Mouse (Mus musculus) heart, postnatal 25 days (tissue): ENCODE results near the gene Supt20. TPM values are rescaled to one million over a fixed set of nuclear protein-coding genes. Genes with fewer than 3 reads are reported as not detected.

Source experiments
- total RNA-seq, 2 experiments: library from RNA; stranded (reverse); gene quantifications; 2 replicates each; pipeline ENCODE4 v1.2.3; 2021

Supt20 gene
- total RNA-seq, 2 experiments from 2014 or later, result 18.4 to 18.9 TPM

Other genes starting within 250 kb of the Supt20 start
- gene Gm21958, start 21.5 kb downstream of the Supt20 start, total RNA-seq, result not detected
- 10 to 100 TPM; 18.1 to 18.8 TPM for gene Exosc8, start 42.6 kb downstream of the Supt20 start, total RNA-seq
- gene Alg5, start 42.7 kb downstream of the Supt20 start, total RNA-seq, result 10 to 100 TPM; 10.0 to 10.5 TPM
- gene Smad9, start 62.8 kb downstream of the Supt20 start, total RNA-seq, result 1 to 10 TPM; 1.9 to 2.0 TPM
- gene Rfxap, start 115.0 kb downstream of the Supt20 start, total RNA-seq, result 10 to 100 TPM; 20.4 to 23.8 TPM
- gene Sertm1, start 223.1 kb downstream of the Supt20 start, total RNA-seq, result under 1 TPM; 0.21 to 0.22 TPM